Mouse (Mus musculus) erythroblast, adult 5-6 weeks (primary cell): ENCODE data around the gene Nktr. TPM values are rescaled to one million over a fixed set of nuclear protein-coding genes. Genes with fewer than 3 reads are reported as not detected.

Experiments used
- ATAC-seq: replicated peaks from 2 replicates; pipeline ENCODE4 v1.8.0; 2016; ENCODE audit warnings: moderate number of reproducible peaks, mild to moderate bottlenecking, moderate TSS enrichment, inconsistent platforms; ENCODE audit not compliant: poor library complexity, low FRiP score, severe bottlenecking
- total RNA-seq, 2 experiments: library from RNA; stranded (forward) in 1 of 2; stranded (reverse) in 1 of 2; fragments of 150-400 nt in 1 of 2; fragments of 200-764, 138-1000 nt in 1 of 2; gene quantifications; 2 replicates each; pipeline versions ENCODE4 v1.2.3 to v1.2.4; 2015 to 2017; ENCODE audit warnings: low replicate concordance in 2 of 2

The Nktr gene
- total RNA-seq, 2 experiments from 2014 or later = 59.0 to 81.6 TPM

DNA sequence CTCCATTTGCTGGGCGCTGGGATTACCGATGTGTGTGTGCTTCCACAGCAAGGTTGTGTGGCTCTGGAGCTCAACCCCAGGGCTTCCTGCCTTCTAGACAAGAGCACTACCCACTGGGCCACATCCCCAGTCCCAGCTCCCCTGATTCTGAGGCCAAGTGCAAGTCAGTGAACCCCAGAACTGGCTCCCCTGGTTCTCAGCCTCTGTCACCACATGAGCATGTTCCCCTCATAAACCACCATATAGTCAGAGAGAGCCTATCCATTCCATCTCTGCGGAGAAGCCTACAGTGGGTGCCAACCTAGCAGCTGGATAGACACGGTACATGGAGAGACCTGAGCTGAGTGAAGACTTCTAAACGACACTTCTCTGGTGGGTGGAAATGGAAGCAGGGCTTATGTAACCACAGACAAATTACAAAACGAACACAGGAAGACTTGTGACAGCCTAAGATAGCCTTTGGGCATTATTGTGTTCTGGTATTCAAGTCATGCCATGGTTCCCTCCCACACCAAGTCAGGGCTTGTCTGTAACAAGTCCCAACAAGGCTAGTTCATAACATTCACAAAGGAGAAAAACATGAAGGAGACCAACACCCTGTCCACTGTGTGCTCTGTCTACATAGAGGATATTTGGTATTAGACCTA, 12.8 kb upstream of the Nktr start:
- no peak for ATAC-seq

DNA sequence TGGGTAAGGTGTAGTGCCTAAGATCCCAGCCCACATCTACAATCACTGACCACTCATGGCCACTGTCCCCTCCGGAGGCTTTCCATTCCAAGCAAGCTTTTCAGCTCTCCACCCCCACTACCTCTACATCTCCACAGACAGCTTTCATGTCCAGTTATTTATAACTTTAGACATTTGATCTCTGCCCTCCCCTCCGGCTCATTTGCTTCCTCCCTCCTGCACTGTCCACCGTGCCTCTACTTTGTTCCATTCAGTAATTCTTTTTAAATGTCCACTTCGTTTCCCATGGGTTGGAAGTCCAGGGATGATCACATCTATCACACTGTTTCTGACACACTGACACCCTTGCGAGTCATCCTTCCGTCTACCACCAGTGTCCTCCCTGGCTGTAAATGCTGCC, 11.2 kb upstream of the Nktr start:
- ATAC-seq = no peak

DNA sequence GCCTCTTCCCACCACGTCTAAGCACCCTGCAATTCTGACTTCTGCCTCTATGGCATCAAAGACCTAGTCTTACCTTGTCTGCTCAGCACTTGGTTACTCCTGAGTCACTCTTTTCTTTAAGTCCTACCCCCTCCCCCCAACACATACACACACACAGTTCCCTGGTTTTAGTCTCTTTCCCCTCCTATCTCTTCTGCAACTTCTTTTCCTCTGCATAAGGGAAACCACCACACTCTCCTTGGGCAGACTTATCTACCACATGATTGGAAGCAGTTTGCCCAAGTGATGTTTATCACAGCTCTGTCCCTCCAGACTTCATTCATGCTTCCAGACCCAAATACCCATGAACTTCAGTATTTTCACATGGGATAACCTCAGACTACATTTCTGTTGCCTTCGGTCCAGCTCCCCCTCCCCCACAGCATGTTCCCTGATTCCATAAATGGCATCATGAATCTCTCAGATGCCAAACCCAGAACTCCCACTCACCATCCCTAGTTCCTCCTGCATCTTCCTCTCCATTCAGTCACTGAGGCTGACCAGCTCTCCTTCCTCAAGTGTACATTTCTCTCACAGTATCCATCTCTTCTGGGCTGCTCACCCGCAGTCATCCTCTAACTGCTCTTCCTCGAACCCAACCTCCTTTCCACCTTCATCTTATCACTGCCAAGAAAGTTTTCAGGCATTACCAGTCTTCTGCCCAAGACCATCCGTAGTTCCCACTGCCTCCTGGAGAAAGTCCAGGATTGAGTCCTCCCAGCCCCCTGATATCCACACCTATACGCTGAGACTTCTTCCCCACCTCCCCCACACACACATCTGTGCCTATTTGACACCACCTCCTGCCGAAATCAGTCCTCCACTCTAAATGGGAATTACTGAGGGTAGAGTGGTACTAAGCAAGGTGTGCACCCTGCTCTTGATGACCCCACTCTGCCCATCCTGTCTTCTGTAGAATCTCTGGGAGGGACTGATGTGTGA, 10.2 kb upstream of the Nktr start:
- ATAC-seq = no peak

DNA sequence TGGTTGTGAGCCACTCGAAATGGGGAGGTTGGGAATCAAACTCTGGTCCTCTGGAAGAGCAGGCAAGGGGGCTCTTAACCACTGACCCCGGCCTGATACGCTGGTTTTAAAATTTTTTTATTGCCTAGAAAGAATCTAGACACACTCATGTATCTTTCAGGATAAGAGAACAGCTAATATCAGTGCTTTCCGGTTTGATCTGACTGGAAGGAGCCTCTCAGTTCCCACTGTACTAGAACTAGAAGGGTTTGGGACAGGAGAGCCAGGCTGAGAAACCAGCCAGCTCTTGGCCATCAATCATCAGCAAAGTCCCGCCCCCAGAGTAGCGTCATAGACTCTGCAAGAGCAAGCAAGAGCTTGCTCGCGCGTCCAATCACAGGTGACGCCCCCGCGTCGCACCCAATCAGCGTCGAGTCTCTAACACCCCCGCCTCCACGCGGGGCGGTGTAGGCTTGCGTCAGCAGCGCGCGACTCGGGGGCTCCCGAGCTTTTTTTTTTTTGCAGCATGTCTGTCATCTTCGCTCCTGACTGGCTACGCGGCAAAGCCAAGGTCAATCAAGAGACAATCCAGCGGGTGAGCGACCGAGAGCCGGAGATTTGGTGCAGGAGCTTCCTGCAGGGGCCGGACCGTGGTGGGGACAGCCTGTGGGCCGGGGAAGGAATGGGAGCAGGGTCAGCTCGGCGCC, 8.9 kb upstream of the Nktr start, which contains the start of gene Ss18l2:
Ss18l2 (plus strand) TSS at position 432 of the 686 bp plus-strand sequence.
- ATAC-seq = peak; percentile 87

DNA sequence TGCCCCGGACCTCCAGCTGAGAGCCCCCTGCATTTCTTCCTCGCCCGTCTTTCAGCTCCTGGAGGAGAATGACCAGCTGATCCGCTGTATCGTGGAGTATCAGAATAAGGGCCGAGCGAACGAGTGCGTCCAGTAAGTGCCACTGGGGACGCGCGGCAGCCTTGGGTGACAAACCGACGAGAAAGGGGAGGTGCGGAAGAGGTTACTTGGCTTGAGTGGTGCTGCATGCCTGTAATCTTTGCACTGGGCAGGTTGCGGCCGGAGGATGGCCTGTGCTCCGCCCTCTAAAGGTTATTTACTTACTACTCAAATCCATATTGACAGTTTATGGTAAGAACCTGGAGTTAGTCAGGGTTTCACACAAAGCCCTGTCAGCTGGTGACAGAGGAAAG, 8.4 kb upstream of the Nktr start:
- ATAC-seq = peak; percentile 73

DNA sequence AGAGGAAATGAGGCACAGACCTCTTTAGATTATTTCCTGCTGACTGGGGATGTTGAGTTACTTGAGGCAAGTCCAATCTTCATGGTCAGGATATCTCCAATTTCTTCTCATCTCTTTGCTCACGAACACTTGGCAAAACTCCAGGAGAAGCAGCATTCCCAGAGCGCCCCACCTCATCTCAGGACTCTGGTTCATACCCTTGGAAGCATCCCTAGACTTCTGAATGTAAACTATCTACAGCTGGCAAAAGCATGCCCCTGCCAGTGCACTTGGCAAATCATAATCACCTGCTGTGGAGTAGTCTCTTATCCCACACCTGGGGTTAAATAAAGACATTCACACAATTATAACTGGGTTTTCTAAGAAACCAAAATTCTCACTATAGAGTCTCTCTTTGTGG, 1.9 kb upstream of the Nktr start:
- ATAC-seq = no peak

DNA sequence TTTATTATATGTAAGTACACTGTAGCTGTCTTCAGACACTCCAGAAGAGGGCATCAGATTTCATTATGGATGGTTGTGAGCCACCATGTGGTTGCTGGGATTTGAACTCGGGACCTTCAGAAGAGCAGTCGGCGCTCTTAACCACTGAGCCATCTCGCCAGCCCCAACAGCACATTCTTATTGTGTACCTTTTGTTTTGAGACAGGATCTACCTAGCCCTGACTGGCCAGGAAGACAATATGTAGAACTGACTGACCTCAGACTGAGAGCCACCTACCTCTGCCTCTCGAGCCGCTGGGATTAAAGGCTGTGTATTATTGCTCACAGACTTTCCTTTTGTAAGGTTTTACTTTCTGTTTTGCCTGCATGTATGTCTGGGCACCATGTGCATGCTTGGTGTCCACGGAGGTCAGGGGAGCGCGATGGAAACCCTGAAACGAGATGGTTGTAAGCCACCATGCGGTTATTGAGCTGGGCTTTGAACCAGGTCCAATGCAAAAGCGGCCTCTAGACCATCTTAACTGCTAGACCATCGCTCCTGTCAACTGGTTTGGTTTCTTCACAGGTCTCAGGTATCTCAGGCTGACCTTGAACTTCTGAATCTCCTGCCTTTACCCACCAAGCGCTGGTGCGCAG, 781 bp upstream of the Nktr start:
- ATAC-seq = peak; percentile 13

DNA sequence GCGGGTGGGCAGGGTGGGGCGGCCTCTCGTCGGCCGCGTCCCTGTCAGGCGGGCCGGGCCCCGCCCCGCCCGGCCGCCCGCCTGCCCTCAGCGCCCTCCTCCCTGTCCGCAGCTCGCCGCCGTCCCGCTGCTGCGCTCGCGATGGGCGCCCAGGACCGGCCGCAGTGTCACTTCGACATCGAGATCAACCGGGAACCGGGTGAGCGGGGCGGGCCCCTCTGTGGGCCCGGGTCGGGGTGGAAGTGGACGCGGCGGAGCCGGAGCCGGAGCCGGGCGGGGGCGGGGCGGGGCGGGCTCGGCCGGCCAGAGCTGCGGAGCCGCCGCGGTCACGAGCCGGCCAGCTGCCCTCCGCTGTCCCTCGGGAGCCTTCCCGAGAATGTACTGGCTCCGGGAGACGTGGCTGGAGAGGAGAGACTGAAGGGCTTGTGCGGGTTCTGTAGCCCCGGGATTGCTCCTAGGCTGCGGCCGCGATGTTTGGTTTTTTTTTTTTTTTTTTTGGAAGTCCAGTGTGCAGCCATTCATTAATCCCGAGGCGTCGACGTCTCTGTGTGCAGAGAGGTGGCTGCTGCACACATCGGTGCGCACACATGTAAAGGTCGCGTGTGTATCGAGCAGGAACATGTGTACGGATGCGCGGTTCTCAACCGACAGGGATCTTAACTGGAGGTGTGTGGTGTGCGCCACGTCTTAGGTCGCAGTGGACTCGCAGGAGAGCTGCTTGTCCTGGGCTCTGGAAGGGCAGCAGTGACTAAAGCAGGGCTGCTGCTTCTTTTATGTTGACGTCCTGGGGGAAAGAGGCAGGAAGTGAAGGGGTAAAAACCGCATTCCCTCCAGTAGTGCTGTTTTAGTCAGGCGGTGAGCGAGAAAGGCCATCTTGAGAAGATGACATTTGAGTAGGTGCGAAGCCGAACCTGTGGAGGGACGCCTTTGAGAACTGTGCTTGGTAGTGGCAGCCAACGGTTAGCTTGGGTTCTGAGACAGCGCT, 670 bp downstream of the Nktr start:
- ATAC-seq = peak; percentile 52

DNA sequence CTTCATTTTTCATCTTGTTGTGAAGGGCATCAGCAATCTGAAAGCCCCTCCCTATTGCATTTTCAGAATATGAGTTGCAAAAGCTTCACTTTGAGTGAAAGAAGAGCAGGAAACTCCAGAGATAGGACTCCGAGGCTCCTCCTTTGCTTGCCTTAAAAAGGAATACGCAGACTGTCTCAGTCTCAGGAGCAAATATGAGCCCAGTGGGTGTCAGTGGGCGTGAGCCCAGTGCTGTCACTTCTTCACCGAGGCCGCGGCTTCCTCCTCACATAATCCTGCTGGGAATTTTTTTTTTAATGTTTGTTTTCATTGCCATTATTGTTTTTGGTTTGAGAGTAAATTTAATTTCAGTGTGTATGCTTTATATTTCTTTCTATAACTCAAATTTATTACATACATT, 21.5 kb downstream of the Nktr start:
- ATAC-seq = no peak

DNA sequence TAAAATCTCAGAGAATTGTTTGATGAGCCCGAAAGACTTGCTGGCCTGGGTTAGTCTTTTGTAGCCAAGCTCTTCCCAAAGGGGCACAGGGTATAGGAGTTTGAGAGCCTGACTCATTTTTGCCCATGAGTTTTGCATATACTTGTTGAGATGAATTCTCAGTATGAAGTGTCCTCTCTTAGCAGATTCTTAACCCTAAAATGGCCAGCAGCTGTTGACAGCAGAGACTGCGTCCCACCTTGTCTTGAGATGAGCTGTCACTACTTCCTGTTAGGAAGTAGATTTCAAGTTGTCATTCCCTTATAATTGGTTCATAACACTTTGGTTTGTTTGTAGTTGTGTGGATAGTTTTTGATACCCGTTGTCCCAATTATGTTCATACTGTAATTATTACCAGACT, 22.2 kb downstream of the Nktr start:
- no peak for ATAC-seq

DNA sequence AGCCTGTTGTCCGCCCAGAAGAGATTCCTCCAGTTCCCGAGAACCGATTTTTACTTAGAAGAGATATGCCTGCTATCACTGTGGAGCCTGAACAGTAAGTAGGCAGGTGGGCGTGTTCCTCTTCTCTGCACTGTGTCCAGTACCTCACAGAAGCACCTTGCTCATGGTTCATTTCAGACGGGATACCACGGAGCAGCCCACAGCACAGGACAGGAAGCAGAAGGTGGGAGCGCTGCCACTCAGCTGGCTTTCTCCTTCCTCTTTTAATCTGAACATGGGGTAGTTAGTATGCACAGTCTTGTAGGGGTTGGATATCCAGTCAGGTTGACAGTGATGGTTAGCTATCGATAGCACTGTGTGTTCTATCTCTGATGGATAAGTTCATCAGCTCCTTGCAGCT, 25.1 kb downstream of the Nktr start:
- ATAC-seq = no peak

DNA sequence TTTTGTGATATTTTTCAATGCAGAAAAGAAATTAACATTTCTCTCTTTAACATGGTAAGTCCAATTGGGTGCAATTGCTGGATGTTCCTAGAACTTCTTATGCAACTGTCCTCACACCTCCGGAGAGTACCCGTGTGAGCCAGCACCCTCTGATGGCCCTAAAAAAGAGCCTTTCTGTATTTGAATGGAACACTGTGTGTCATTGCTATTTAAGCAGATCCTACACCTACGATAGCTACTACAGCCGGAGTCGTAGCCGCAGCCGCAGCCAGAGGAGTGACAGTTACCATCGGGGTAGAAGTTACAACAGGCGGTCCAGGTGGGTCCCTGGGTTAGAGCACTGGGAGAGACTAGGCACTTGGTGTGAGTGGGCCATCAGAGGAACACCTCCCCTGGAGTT, 33.8 kb downstream of the Nktr start:
- no peak for ATAC-seq

DNA sequence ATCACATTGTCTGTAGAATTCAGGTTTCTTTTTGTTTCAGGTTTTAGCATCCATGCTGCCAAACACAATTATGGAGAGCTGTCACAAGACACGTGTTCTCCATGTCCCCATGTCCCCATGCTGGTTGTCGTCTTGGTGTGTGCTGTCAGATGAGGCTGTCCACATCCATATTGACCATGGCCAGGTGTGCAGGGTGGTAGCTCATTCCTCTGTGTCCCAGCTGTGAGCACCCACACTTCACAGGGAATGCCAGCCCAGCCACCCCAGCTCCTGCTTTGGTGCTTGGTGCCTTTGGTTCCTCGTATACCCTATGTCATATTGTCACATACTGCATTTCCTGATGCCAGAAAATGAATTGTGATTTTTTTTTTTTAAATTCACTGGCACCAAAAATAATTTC, 35.7 kb downstream of the Nktr start:
- no peak for ATAC-seq

DNA sequence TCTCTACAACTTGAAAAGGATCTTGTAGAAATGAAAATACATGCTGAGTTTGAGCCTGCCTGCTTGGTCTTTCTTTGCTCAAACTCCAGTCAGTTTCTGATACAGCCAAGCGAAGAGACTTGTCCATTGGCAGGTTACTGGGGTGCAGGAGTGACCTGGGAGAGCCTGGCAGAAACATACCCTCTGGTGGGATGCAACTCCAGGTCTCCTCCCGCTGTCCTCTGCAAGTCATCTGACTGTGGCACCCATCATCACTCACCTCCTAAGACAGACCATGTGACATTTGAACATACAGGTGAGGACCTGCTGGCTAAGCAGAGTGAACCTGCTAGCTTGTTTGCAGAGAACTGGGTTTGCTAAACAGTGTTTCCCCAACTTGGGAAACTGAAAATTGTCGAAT, 37.8 kb downstream of the Nktr start:
- ATAC-seq = no peak

DNA sequence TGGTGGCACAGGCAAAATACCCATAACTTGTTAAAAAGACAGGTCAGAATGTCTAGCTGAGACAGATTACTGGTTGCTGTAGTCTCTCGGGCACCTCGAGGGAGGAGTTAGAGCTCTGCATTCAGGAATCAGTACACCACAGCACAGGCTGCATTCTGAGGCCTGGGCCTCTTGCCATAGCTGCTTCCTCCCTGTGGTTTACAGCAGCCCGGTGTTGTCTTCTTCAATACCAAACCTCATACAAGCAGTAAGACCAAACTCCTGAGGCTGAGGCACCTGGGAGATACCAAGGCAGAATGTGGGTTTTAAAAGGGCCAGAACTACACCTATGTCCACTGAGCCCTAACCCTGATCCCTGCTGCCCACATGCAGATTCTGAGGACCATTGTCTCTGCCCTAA, 38.5 kb downstream of the Nktr start:
- ATAC-seq = no peak

DNA sequence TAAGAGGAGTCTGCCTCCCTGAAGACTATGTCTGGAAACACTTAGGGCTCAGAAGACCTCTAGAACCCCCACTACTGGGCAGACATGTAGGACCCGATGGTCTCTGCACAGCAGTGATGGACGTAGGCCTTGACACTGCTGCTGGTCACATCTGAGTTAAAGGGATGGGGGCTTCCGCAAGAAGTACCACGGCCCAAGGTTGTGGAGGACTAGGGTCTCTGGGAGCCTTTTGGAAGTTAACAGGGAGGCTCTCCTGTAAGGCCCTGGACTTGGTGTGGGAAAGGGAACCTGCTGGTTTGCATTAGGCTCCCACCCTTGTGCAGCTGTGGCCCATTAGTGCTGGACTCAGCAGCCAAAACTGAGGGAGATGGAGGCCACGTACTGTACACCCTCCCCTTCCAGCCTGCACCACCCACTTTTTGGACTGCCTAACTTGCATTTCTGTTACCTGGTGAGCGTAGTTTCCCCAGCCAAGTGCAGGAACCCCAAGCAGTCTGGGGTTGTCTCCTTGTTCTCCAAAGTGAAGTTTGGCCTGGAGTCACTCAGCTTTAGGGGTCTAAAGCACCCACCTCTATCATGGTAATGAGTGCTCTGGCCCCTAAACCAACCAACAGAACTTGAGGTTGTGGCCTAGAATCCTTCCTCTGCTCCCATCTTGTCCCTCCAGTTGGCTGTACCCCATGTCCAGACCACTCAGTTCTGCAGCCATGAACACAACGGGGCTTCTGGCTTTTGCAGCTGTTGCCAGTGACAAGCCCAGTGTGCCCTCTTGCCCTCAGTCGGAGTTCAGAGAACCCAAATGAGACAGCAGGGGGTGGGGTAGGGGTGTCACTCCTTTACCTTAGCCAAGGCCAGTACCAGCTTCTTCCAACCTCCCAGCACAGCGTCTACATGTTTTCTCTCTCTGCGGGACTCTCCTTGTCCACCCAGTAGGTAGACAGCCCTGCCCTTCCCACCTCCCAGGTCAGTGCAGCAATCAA, 39.2 kb downstream of the Nktr start:
- ATAC-seq = no peak

DNA sequence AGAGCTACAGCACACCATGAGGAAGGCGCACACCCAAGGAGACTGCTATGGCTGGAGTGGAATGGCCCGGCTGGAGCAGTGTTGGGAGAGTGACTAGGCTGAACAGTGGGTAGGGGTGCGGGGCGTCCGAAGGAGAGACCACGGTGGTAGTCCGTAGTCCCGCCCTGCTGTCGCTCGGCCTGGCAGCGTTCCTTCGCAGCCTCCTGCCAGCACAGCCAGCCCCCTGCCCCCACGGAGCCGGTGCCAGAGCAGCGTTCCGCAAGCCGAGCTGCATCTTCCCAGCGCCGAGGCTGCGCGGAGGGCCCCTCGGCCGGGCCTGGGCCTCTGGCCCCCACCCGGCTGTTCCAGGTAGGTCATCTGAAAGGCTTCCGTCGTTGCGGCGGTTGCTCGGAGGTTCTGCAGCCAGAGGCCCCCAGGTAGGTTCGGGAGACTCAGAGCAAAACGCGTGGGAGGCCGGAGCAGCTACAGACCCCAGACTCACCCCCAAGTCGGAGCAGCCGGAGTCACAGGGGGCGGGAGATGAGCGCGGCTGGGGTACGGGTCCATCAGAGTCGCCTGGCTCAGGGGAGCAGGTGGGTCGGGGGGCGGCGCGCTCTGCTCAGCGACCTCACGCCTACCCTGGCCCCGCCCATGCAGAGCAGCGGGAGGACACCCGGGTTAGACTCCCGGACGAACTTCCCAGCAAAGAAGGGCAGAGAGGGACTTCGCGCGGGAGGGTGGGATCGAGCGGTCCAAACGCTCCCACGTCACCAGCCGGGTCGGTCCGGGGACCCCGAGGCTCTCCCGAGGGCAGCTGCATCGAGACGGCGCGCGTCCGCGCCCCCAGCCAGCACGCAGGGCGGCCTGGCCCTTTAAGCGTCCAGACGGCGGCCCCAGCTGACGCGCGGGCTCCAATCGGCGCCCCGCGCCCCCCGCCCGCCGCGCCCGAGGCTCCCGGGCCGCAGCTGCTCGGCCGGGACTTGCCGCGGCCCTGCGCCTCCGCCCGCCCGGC, 40.4 kb downstream of the Nktr start, which contains the start of gene Zfp651:
Zfp651 (plus strand) TSS at position 240 of the 991 bp plus-strand sequence.
- no peak for ATAC-seq
